Mouse (Mus musculus): ENCODE results near the gene Slc20a1. TPM values are rescaled to one million over a fixed set of nuclear protein-coding genes. Genes with fewer than 3 reads are reported as not detected.
A peak's percentile ranks its signal among the peaks of the same experiment; 100 is the strongest.

Gene Slc20a1
- polyA plus RNA-seq, 1 experiment, result 10.2 TPM

GRCm38 (mm10) chr2:129224178-129224577, 25.6 kb downstream of the Slc20a1 start:
- 35% methylated on average over 4 of the region's 4 CpGs for WGBS
- DNase-seq (ENCODE audit: low read depth, low spot score), result no peak

GRCm38 (mm10) chr2:129225251-129225819, 26.8 kb downstream of the Slc20a1 start:
- no peak for DNase-seq (ENCODE audit: low read depth, low spot score)
- WGBS, result 92% methylated on average over 17 of the region's 17 CpGs

GRCm38 (mm10) chr2:129226296-129226851, 27.8 kb downstream of the Slc20a1 start:
- WGBS, result 79% methylated on average over 11 of the region's 11 CpGs

GRCm38 (mm10) chr2:129227011-129227529, 28.5 kb downstream of the Slc20a1 start:
- 90% methylated on average over 7 of the region's 7 CpGs for WGBS
- no peak for DNase-seq (ENCODE audit: low read depth, low spot score)

More at GRCm38 (mm10) chr2:129226296-129226851, 27.8 kb downstream of the Slc20a1 start:
- DNase-seq (ENCODE audit: low read depth, low spot score), result no peak

GRCm38 (mm10) chr2:129227709-129228108, 29.1 kb downstream of the Slc20a1 start:
- 82% methylated on average over 6 of the region's 7 CpGs for WGBS
- DNase-seq (ENCODE audit: low read depth, low spot score), result no peak

GRCm38 (mm10) chr2:129228571-129228970, 30.0 kb downstream of the Slc20a1 start:
- 41% methylated on average over 4 of the region's 4 CpGs for WGBS

GRCm38 (mm10) chr2:129229316-129229715, 30.8 kb downstream of the Slc20a1 start:
- no peak for DNase-seq (ENCODE audit: low read depth, low spot score)
- 37% methylated on average over 7 of the region's 7 CpGs for WGBS

More at GRCm38 (mm10) chr2:129228571-129228970, 30.0 kb downstream of the Slc20a1 start:
- DNase-seq (ENCODE audit: low read depth, low spot score), result no peak

- WGBS, result 23% methylated on average over 4 of the region's 4 CpGs
- DNase-seq (ENCODE audit: low read depth, low spot score), result no peak
Measured at GRCm38 (mm10) chr2:129232023-129232422, 33.5 kb downstream of the Slc20a1 start.

GRCm38 (mm10) chr2:129232484-129232883, 33.9 kb downstream of the Slc20a1 start:
- peak; percentile 88 for DNase-seq (ENCODE audit: low read depth, low spot score)
- 36% methylated on average over 9 of the region's 9 CpGs for WGBS

- 89% methylated on average over 1 of the region's 1 CpGs for WGBS
Measured at GRCm38 (mm10) chr2:129233218-129233617, 34.7 kb downstream of the Slc20a1 start.

GRCm38 (mm10) chr2:129233803-129234477, 35.4 kb downstream of the Slc20a1 start:
- no peak for DNase-seq (ENCODE audit: low read depth, low spot score)
- WGBS, result 79% methylated on average over 9 of the region's 9 CpGs

More at GRCm38 (mm10) chr2:129233218-129233617, 34.7 kb downstream of the Slc20a1 start:
- no peak for DNase-seq (ENCODE audit: low read depth, low spot score)

- no peak for DNase-seq (ENCODE audit: low read depth, low spot score)
- 52% methylated on average over 2 of the region's 2 CpGs for WGBS
Measured at GRCm38 (mm10) chr2:129234731-129235130, 36.2 kb downstream of the Slc20a1 start.

GRCm38 (mm10) chr2:129236526-129236925, 38.0 kb downstream of the Slc20a1 start:
- DNase-seq (ENCODE audit: low read depth, low spot score), result no peak
- WGBS, result 94% methylated on average over 4 of the region's 4 CpGs

- DNase-seq (ENCODE audit: low read depth, low spot score), result no peak
- WGBS, result 91% methylated on average over 9 of the region's 9 CpGs
Measured at GRCm38 (mm10) chr2:129240726-129241432, 42.3 kb downstream of the Slc20a1 start.

GRCm38 (mm10) chr2:129241845-129242833, 43.6 kb downstream of the Slc20a1 start:
- WGBS, result 49% methylated on average over 7 of the region's 7 CpGs
- DNase-seq (ENCODE audit: low read depth, low spot score), result no peak

GRCm38 (mm10) chr2:129243005-129243404, 44.4 kb downstream of the Slc20a1 start:
- WGBS, result 91% methylated on average over 4 of the region's 4 CpGs
- DNase-seq (ENCODE audit: low read depth, low spot score), result no peak

GRCm38 (mm10) chr2:129243786-129244185, 45.2 kb downstream of the Slc20a1 start:
- no peak for DNase-seq (ENCODE audit: low read depth, low spot score)
- WGBS, result 72% methylated on average over 9 of the region's 9 CpGs

GRCm38 (mm10) chr2:129244446-129245120, 46.0 kb downstream of the Slc20a1 start:
- DNase-seq (ENCODE audit: low read depth, low spot score), result no peak
- WGBS, result 80% methylated on average over 20 of the region's 20 CpGs

Data from large intestine, adult 2 months (tissue).